Mouse (Mus musculus) lung, adult 2 months (tissue): Measurements from ENCODE around the gene Pik3r6.

ENCODE experiments used
- CTCF ChIP-seq: fragments of 200-500 bp; IDR thresholded peaks from 2 replicates; pipeline ENCODE4 v1.5.1; 2011; ENCODE audit warnings: mild to moderate bottlenecking, low read length, control low read depth; ENCODE audit not compliant: insufficient read depth
- POLR2A ChIP-seq: fragments of 200-500 bp; IDR thresholded peaks from 2 replicates; pipeline ENCODE4 v1.6.1; 2011; ENCODE audit warnings: low read depth, mild to moderate bottlenecking, control low read depth, low read length, borderline replicate concordance; ENCODE audit errors: extremely low read depth

DNA sequence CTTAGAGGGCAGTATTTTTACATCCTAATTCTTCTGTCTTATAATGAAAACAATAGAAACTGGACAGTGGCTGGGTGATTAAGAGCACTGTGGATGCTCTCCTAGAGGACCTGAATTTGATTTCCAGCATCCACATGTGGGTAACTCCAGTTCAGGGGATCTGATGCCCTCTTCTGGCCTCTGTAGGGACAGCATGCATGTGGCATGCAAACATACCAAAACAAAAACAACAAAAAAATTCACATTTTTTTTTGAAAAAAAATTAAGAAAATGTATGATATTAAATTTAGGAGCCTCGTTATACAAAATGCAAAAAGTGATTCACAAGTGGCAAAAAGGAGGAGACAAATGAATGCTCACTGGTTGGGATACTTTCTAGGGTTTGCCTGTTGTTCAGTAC, 56.7 kb downstream of the Pik3r6 start:
- TF ChIP-seq POLR2A: no peak
- peak; percentile 36; the same call in 1 of the 2 replicates for TF ChIP-seq CTCF
